Mouse (Mus musculus): ENCODE measurements around the gene Arhgap17. TPM values are rescaled to one million over a fixed set of nuclear protein-coding genes. Genes with fewer than 3 reads are reported as not detected.

Gene Arhgap17
- total and polyA plus RNA-seq, 2 experiments from 2014 or later = 6.4 to 8.9 TPM

- Histone ChIP-seq H3K27me3 (ENCODE audit: control insufficient read depth, insufficient read depth, low read length) (no peaks in the 10 kb centered on the region), H3K27ac (ENCODE audit: low read depth) (no peak overlapping the region), H3K9ac (replicated peaks; ENCODE audit: low read depth, low read length) (no peak overlapping the region), H3K4me2 (ENCODE audit: low read depth, low read length) (no peak overlapping the region), H3K4me3 (ENCODE audit: low read depth, low read length) (no peak overlapping the region), H3K9me3 (replicated peaks; ENCODE audit: control insufficient read depth, low read length) (no peaks in the 10 kb centered on the region), H3K4me1 (ENCODE audit: control insufficient read depth, insufficient read depth) (no peaks in the 10 kb centered on the region), H3K36me3 (replicated peaks; ENCODE audit: control insufficient read depth, insufficient read depth, low read length) (peaks cover 89% of the 10 kb centered on the region)
- DNase-seq (ENCODE audit: low spot score) (no peak), ATAC-seq (ENCODE audit: insufficient read depth, low read depth) (no peak)
- TF ChIP-seq EP300 (IDR thresholded peaks at IDR 0.05; ENCODE audit: low read depth) (no peak), CTCF (IDR thresholded peaks at IDR 0.05; ENCODE audit: low read depth) (no peak)
- 96% methylated on average over 4 of the region's 4 CpGs for WGBS
Measured at GRCm38 (mm10) chr7:123307887-123308558, 61.7 kb downstream of the Arhgap17 start.

GRCm38 (mm10) chr7:123307236-123307635, 62.5 kb downstream of the Arhgap17 start:
- Histone ChIP-seq H3K27me3 (ENCODE audit: control insufficient read depth, insufficient read depth, low read length) (no peaks in the 10 kb centered on the region), H3K27ac (ENCODE audit: low read depth) (no peak overlapping the region), H3K4me1 (ENCODE audit: control insufficient read depth, insufficient read depth) (no peaks in the 10 kb centered on the region), H3K36me3 (replicated peaks; ENCODE audit: control insufficient read depth, insufficient read depth, low read length) (peaks cover 89% of the 10 kb centered on the region), H3K9me3 (replicated peaks; ENCODE audit: control insufficient read depth, low read length) (no peaks in the 10 kb centered on the region), H3K4me2 (ENCODE audit: low read depth, low read length) (no peak overlapping the region), H3K4me3 (ENCODE audit: low read depth, low read length) (no peak overlapping the region), H3K9ac (replicated peaks; ENCODE audit: low read depth, low read length) (no peak overlapping the region)
- ATAC-seq (ENCODE audit: insufficient read depth, low read depth) (no peak), DNase-seq (ENCODE audit: low spot score) (no peak)
- 93% methylated on average over 8 of the region's 8 CpGs for WGBS
- TF ChIP-seq CTCF (IDR thresholded peaks at IDR 0.05; ENCODE audit: low read depth) = no peak
- no peak for TF ChIP-seq EP300 (IDR thresholded peaks at IDR 0.05; ENCODE audit: low read depth)

- no peak overlapping the region for H3K27ac ChIP-seq (ENCODE audit: low read depth)
- H3K4me2 ChIP-seq (ENCODE audit: low read depth, low read length) = no peak overlapping the region
- no peak overlapping the region for H3K9ac ChIP-seq (replicated peaks; ENCODE audit: low read depth, low read length)
- no peaks in the 10 kb centered on the region for H3K4me1 ChIP-seq (ENCODE audit: control insufficient read depth, insufficient read depth)
- TF ChIP-seq CTCF (IDR thresholded peaks at IDR 0.05; ENCODE audit: low read depth) = no peak
- TF ChIP-seq EP300 (IDR thresholded peaks at IDR 0.05; ENCODE audit: low read depth) = no peak
- no peaks in the 10 kb centered on the region for H3K9me3 ChIP-seq (replicated peaks; ENCODE audit: control insufficient read depth, low read length)
- no peaks in the 10 kb centered on the region for H3K27me3 ChIP-seq (ENCODE audit: control insufficient read depth, insufficient read depth, low read length)
- DNase-seq (ENCODE audit: low spot score) (no peak), ATAC-seq (ENCODE audit: insufficient read depth, low read depth) (no peak)
- no peak overlapping the region for H3K4me3 ChIP-seq (ENCODE audit: low read depth, low read length)
- 73% methylated on average over 2 of the region's 2 CpGs for WGBS
- H3K36me3 ChIP-seq (replicated peaks; ENCODE audit: control insufficient read depth, insufficient read depth, low read length) = peaks cover 75% of the 10 kb centered on the region
Measured at GRCm38 (mm10) chr7:123305397-123305796, 64.3 kb downstream of the Arhgap17 start.

GRCm38 (mm10) chr7:123300258-123300657, 69.5 kb downstream of the Arhgap17 start:
- Histone ChIP-seq H3K4me3 (ENCODE audit: low read depth, low read length) (no peak overlapping the region), H3K4me2 (ENCODE audit: low read depth, low read length) (no peak overlapping the region), H3K27ac (ENCODE audit: low read depth) (no peak overlapping the region), H3K4me1 (ENCODE audit: control insufficient read depth, insufficient read depth) (no peaks in the 10 kb centered on the region), H3K36me3 (replicated peaks; ENCODE audit: control insufficient read depth, insufficient read depth, low read length) (peaks cover 72% of the 10 kb centered on the region), H3K9ac (replicated peaks; ENCODE audit: low read depth, low read length) (no peak overlapping the region), H3K27me3 (ENCODE audit: control insufficient read depth, insufficient read depth, low read length) (no peaks in the 10 kb centered on the region), H3K9me3 (replicated peaks; ENCODE audit: control insufficient read depth, low read length) (no peaks in the 10 kb centered on the region)
- no peak for DNase-seq (ENCODE audit: low spot score)
- WGBS = 83% methylated on average over 3 of the region's 3 CpGs
- TF ChIP-seq EP300 (IDR thresholded peaks at IDR 0.05; ENCODE audit: low read depth) = no peak
- TF ChIP-seq CTCF (IDR thresholded peaks at IDR 0.05; ENCODE audit: low read depth) = no peak
- no peak for ATAC-seq (ENCODE audit: insufficient read depth, low read depth)

DNA sequence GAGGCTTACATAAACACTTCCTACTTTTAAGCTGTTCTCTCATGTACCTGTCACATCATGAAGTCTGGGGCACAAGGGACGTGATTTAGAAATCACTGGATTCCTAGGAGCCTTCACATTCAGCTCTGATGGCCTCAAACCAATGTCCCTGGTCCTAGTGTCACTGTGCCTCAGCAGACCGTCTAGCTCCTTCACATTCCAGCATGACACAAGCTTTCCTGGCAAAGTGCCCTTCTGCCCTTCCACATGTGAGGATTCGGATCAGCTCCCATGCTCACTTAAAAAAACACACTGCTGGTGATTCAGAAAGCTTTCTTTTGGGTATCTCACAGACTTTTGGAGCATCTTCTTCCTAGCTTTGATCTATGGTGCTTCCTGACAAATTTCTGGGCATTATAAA, 71.5 kb downstream of the Arhgap17 start:
- H3K27ac ChIP-seq (ENCODE audit: low read depth) = 0 out of 2 replicates have a peak overlapping the region, but pooled peaks have one; percentile 2

GRCm38 (mm10) chr7:123296097-123296496, 73.6 kb downstream of the Arhgap17 start:
- no peak for ATAC-seq (ENCODE audit: insufficient read depth, low read depth)

More for the DNA sequence above, 71.5 kb downstream of the Arhgap17 start:
- peaks cover 64% of the 10 kb centered on the region for H3K36me3 ChIP-seq (replicated peaks; ENCODE audit: control insufficient read depth, insufficient read depth, low read length)
- TF ChIP-seq EP300 (IDR thresholded peaks at IDR 0.05; ENCODE audit: low read depth) (no peak), CTCF (IDR thresholded peaks at IDR 0.05; ENCODE audit: low read depth) (no peak)
- no peak overlapping the region for H3K4me3 ChIP-seq (ENCODE audit: low read depth, low read length)
- H3K4me2 ChIP-seq (ENCODE audit: low read depth, low read length) = no peak overlapping the region
- no peak overlapping the region for H3K9ac ChIP-seq (replicated peaks; ENCODE audit: low read depth, low read length)
- H3K4me1 ChIP-seq (ENCODE audit: control insufficient read depth, insufficient read depth) = no peaks in the 10 kb centered on the region
- no peaks in the 10 kb centered on the region for H3K9me3 ChIP-seq (replicated peaks; ENCODE audit: control insufficient read depth, low read length)
- no peaks in the 10 kb centered on the region for H3K27me3 ChIP-seq (ENCODE audit: control insufficient read depth, insufficient read depth, low read length)
- DNase-seq (ENCODE audit: low spot score) (peak; percentile 69), ATAC-seq (ENCODE audit: insufficient read depth, low read depth) (peak; percentile 76)
- 15% methylated on average over 3 of the region's 3 CpGs for WGBS

More at GRCm38 (mm10) chr7:123296097-123296496, 73.6 kb downstream of the Arhgap17 start:
- no peak overlapping the region for H3K9ac ChIP-seq (replicated peaks; ENCODE audit: low read depth, low read length)
- H3K36me3 ChIP-seq (replicated peaks; ENCODE audit: control insufficient read depth, insufficient read depth, low read length) = peaks cover 69% of the 10 kb centered on the region
- no peaks in the 10 kb centered on the region for H3K4me1 ChIP-seq (ENCODE audit: control insufficient read depth, insufficient read depth)
- no peaks in the 10 kb centered on the region for H3K9me3 ChIP-seq (replicated peaks; ENCODE audit: control insufficient read depth, low read length)
- no peaks in the 10 kb centered on the region for H3K27me3 ChIP-seq (ENCODE audit: control insufficient read depth, insufficient read depth, low read length)
- no peak overlapping the region for H3K4me2 ChIP-seq (ENCODE audit: low read depth, low read length)
- no peak overlapping the region for H3K4me3 ChIP-seq (ENCODE audit: low read depth, low read length)
- 88% methylated on average over 6 of the region's 6 CpGs for WGBS
- H3K27ac ChIP-seq (ENCODE audit: low read depth) = no peak overlapping the region
- TF ChIP-seq CTCF (IDR thresholded peaks at IDR 0.05; ENCODE audit: low read depth) = no peak
- no peak for TF ChIP-seq EP300 (IDR thresholded peaks at IDR 0.05; ENCODE audit: low read depth)
- no peak for DNase-seq (ENCODE audit: low spot score)
